Mouse (Mus musculus) lung, adult 10 weeks (tissue): ENCODE results near the gene Scgb1b17. TPM values are rescaled to one million over a fixed set of nuclear protein-coding genes. Genes with fewer than 3 reads are reported as not detected.

Experiments
- polyA plus RNA-seq: library from polyadenylated mRNA; stranded (reverse); fragments of 350-450 nt; fragmentation: Illumina TruSeq; extraction: RNeasy Lipid Tissue Mini Kit (QIAGEN cat#74804); gene quantifications from one replicate; pipeline ENCODE4 v1.2.3, GENCODE M21; 2014; ENCODE audit warnings: low read depth, low replicate concordance; ENCODE audit not compliant: insufficient read depth

Gene Scgb1b17
- polyA plus RNA-seq, result not detected

GRCm38 (mm10) chr7:33063149-33063548, at the start of gene Scgb1b17:
Gene Scgb1b17, plus strand, starts transcription at chr7:33063449.

GRCm38 (mm10) chr7:33056461-33056860, 6.8 kb upstream of the Scgb1b17 start, which contains the start of gene Scgb2b17:
Gene Scgb2b17, minus strand, starts transcription at chr7:33056561.

Other genes starting within 250 kb of the Scgb1b17 start
- gene Scgb2b15, start 233.8 kb upstream of the Scgb1b17 start, polyA plus RNA-seq, result not detected
- not detected for gene Scgb1b15, start 226.9 kb upstream of the Scgb1b17 start, polyA plus RNA-seq
- gene Scgb2b17, start 6.9 kb upstream of the Scgb1b17 start, polyA plus RNA-seq, result not detected
- gene Scgb2b18, start 110.4 kb downstream of the Scgb1b17 start, polyA plus RNA-seq, result not detected
- not detected for gene Scgb1b18, start 122.1 kb downstream of the Scgb1b17 start, polyA plus RNA-seq
- gene Scgb2b19, start 216.9 kb downstream of the Scgb1b17 start, polyA plus RNA-seq, result not detected
- gene Scgb1b19, start 223.8 kb downstream of the Scgb1b17 start, polyA plus RNA-seq, result not detected